Mouse (Mus musculus) adrenal gland, adult 2 months (tissue): ENCODE results near the gene Ppp1r18. TPM values are rescaled to one million over a fixed set of nuclear protein-coding genes. Genes with fewer than 3 reads are reported as not detected.

Experiments used
- DNase-seq: peaks from one replicate; pipeline ENCODE4 v3.0.0; 2021
- long read RNA-seq: library from polyadenylated mRNA; stranded (forward); transcript quantifications from one replicate; pipeline ENCODE4 v2.0.0, GENCODE M21; 2021
- polyA plus RNA-seq: library from polyadenylated mRNA; depleted of rRNA; stranded (reverse); fragments of >200 nt; gene quantifications from 2 replicates; pipeline ENCODE4 v1.2.3, GENCODE M21; 2012; rRNA removed
- total RNA-seq, 2 experiments: library from RNA; stranded (reverse); gene quantifications; 2 replicates each; pipeline ENCODE4 v1.2.3; 2021

Ppp1r18 gene
- total RNA-seq (10 to 100 TPM; 27.3 to 42.6 TPM), polyA plus RNA-seq (37.3 and 45.3 TPM in 2 replicates)
- long read RNA-seq, transcript Ppp1r18-205 (3 exons, 3,185 nt): major isoform, 18 of 24 reads
- long read RNA-seq, partial matches to known transcripts: 1 of 24 reads
- long read RNA-seq, other reads (novel, unspliced or antisense): 1 of 24 reads

DNA sequence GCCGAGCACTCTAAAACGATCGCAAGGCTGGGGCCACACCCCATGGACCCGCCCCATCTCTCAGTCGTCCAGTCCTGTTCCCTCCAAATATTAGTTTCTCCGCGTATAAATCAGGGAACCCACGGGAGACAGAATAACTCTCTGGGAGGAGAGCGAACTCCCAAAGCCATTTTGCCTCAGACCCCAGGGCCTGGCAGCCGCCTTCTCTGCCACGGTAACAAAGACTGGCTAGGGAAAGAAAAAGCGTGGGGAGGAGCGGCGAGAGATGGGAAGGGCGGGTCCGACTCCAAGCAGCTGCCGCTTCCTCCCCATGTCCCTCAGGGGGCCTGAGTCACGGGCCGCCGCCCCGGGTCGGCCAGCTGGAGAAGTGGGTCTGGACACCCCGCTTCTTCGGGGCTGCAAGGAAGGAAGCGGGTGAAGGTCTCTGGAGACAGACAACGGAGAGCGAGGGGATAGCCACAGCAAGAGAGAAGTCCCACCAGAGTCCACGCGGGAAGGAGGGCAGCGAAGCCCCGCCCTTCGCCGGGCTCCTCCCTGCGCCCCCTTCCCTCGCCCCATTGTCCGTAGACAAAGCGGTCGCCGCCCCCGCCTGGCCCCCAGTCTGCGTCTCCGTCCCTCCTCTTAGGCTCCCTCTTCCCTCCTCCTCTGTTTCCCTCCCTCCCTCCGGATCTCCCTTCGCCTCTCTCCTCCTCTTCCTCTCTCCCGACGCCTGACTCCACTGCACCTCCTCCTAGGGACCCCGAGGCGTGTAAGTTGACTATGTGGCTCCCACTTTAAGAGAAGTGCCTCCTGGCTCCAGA is at the start of gene Ppp1r18:
Ppp1r18 (plus strand) TSS at position 113 of the 800 bp plus-strand sequence.
- peak; percentile 85 for DNase-seq

DNA sequence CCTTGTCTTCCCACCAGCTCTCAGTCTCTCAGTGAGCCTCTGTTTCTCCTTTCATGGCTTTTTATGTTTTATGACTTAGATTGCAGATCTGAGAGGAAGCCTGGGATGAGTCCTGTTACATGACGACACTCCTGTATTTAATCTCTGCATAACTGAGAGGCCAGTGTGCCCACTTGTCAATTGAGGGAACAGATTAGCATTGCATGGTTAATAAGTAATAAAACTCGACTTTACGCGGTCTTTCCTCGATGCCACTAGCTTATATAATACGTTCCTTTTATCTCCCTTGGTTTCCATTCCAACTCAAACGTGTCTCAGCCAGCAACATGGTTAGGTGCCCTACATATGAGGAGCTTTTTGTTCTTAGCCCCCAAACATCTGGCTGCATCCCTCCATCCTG is 49.6 kb upstream of the Ppp1r18 start:
- no peak for DNase-seq

DNA sequence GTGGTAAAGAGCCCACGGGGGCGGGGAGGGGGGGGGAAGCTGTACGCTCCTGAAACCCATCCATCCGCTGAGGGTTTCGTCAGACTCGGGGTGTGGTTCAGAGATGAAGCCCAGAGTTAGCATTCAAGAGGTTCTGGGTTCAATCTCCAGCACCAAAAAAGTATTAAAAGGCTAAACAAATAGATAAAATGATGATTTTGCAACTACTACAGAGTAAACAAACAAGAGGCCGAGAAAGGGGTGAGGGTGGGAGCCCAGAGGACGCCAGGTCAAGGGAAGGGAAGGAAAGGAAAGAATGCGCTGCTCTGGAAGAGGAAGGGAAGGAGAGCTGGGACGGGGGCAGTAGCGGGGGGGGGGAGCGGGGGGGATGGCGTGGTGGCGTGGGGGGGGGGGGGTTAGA is 48.7 kb upstream of the Ppp1r18 start:
- DNase-seq: no peak

DNA sequence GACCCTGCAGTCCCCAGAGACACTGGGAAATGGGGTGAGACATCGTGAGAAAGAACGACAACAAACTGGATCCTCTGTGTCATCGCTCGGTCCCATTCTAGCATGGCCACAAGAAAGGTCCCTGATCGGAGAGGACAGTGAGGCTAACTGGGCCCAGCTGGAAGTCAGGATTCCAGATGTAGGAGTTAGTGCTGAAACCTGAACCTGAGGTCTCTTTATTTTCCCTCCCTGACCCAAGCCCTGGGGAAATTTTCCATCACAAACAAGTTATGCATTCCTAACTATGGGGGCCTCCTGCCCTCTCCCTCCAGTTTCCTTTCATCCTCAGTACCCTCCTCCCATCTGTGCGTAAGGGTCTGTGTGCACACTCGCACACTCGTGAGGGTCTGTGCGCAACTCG is 48.2 kb upstream of the Ppp1r18 start:
- no peak for DNase-seq

DNA sequence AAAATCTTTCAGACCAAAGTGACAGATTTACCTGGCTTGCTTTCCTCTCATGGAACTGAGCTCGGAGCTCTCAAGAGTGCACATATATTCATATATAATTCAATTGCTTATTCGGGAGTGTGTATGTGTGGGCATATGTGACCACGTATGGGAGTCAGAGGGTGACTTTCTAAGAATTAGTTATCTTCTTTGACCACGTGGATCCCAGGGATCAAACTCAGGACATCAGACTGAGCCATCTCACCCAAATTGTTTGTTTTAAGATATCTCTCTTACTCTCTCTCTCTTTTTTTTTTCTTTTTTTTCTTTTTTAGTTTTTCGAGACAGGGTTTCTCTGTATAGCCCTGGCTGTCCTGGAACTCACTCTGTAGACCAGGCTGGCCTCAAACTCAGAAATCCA is 45.3 kb upstream of the Ppp1r18 start:
- DNase-seq: no peak

DNA sequence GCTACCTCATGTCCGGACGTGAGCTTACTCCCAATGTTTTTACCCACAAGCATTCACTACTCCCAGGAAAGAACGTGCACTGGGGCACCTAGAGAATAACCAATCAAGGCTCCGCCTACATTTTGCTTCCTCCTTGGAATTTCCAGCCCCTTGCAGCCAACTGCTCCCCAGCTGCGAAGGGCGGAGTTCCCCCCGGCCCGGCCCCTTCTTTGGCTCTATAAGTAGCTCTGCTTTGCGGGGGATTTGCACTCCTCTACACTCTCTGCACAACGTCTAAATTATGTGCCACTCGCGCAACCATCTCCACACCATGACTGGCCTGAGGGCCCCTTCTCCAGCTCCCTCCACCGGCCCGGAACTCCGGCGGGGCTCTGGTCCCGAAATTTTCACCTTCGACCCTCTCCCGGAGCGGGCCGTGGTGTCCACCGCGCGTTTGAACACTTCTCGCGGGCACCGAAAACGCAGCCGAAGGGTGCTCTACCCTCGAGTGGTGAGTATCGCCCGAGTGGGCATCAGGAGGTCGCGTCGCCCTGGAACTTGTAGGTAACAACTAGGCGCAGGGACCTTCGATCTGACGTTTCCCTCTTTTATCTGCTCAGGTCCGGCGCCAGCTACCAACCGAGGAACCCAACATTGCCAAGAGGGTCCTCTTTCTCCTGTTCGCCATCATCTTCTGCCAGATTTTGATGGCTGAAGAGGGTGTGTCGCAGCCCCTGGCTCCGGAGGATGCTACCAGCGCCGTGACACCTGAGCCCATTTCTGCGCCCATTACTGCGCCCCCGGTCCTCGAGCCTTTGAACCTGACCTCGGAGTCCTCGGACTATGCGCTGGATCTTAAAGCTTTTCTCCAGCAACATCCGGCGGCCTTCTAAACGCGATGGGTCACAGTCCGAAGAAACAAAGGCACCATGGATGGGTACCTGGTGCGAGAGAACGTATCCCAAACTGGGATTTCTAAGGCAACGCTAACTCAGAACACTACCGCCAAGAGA is 43.7 kb upstream of the Ppp1r18 start, which contains the start of gene Ier3:
Ier3 (plus strand) TSS at position 246 of the 992 bp plus-strand sequence.
- DNase-seq: peak; percentile 91

DNA sequence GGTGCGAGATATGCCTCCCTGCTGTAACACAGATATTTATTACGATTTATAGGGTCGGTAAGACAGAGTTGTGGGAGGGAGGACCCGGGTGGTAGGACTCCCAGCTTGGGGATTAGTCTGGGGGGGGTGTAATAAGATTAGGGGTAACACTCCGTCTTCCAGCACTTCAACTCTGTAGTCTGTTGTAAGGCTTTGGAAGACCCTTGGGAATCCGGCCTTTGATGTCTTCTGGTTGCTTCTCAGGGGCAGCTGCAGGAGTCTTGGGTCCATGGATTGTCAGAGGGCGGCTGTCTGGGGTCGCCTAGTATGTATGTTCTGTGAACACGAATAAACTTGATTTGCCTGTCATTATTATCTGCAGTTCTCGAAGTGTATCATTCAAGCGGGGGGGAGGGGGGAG is 42.8 kb upstream of the Ppp1r18 start:
- DNase-seq: no peak

DNA sequence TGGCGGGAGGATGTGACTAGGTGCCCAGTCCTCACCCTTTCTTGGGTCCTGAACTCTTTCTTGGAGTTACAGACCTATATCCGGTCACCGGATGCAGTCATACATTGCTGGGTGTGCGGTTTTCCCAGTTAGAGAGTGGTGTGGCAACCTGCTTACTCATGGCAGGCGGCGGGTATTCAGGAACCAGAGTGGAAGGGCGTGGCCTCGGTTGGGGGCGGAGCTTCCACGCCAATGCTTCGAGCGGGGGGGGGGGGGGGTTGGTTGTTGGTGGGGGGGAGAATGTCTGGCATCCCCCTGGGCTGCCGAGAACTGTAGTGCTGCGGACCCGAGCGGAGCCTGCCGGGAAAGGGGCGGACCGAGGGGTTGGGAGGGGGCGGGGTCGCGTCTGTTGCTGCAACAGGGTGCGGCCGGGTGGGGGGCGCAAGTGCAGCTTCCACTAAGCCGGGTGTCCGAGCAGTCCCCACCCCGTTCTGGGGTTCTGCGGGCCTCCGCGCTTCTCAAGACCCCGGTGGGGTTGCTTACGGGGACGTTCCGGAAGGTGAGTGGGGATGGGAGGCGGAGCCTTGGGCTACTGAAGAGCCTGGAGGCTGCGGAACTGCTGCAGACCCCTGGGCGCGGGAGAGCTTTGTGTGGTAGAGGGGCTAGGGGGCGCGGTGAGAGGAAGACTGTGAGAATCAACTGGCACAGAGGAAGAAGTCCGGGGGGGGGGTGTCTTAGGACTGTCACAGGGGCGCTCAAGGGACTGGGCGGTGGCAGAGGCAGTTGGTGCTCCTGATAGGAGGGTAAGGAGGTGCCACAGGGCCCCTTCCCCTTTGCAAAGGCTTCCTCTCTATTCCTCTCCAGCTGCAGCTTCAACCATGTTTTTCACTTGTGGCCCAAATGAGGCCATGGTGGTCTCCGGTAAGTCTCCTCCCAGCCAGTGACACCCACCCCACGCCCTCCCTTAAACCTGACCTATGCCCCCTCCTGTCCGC is 42.1 kb upstream of the Ppp1r18 start, which contains the start of gene Flot1:
Flot1 (plus strand) TSS at position 267 of the 974 bp plus-strand sequence.
- peak; percentile 91 for DNase-seq

DNA sequence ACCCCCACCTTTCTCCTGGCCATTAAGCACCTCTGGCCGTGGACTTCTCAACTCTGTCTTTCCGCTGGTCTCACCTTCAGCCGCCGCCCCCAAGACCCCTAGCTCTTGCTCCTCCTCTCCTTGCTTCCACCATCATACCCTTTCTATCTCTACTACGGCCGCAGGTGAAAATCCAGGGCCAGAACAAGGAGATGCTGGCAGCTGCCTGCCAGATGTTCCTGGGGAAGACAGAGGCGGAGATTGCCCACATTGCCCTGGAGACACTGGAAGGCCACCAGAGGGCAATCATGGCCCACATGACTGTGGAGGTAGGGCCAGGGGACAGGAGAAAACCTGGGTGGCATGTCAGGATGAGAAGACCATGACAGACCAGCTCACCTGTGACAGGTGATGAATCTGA is 41.0 kb upstream of the Ppp1r18 start:
- peak; percentile 55 for DNase-seq

DNA sequence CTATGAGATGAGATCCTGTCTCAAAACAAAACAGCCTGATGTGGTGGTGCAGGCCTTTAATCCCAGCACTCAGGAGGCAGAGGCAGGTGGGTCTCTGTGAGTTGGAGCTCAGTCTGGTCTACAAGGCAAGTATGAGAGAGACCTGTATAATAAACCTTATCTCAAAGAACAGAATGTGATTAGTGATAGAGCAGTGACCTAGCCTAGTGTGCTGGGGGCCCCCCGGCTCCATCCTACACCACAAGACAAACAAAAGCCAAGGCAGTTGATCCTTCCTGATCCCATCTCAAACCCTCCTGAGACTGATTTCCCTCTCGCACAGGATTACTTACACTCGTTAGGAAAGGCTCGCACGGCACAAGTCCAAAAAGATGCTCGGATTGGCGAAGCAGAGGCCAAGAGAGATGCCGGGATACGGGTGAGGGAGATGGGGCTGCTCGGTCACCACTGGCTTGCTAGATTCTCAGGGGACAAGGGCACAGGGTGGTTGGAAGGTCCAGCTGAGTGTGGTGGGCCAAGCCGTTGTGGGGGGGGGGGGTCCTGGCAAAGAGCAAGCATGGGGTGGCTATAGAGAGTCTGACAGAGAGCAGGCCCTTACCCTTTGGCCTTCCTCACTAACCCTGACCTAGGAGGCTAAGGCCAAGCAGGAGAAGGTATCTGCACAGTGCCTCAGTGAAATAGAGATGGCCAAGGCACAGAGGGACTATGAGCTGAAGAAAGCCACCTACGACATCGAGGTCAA is 40.1 kb upstream of the Ppp1r18 start:
- DNase-seq: no peak

DNA sequence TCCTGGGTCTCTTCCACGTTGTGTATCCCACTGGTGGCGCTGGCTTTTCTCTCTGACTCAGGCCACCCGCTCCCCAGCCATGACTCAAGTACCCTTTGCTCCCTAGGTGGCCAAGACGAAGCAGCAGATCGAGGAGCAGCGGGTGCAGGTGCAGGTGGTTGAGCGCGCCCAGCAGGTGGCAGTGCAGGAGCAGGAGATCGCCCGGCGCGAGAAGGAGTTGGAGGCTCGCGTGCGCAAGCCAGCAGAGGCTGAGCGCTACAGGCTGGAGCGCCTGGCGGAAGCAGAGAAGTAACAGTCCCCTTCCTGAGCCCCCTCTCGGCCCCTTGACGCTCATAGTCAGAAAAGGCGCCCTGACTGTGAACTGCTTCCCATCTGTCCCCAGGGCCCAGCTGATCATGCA is 35.7 kb upstream of the Ppp1r18 start:
- DNase-seq: peak; percentile 92

DNA sequence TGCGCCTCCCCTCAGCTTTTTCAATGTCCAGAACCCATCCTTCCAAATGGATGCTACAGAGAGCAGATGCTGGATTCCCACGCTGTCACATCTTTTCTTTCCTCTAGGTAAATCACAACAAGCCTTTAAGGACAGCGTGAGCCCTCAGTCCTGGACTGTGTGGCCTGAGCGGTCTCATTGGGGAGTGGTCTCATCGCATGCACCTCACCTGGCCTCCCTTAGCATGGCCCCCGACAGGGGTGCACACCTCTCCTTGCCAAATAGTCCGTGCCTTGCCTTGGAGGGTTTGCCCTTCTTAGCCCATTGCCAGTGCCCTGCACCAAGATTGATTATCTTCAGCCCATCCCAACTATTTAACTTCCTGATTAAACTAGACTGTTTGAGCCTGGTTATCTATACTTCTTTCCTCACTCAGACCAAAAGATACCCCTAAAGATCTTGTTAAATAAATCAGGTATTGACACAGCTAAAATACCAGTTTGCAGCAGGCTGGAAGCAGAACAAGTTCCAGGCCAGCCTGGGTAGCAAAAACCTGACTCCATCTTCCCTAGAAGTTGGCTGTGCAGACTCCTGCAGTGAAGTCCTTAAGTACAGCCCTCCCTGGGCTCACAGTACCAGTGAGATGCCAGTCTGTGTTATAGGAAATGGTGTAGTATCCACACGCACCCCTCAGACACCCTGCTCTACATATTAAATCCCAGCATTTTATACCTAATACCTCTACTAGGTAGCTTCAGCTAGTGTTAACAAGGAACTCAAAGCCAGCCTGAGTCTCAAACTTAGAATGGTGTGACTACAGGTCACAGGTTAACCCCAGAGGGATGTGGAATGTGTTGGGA is 32.8 kb upstream of the Ppp1r18 start:
- no peak for DNase-seq

DNA sequence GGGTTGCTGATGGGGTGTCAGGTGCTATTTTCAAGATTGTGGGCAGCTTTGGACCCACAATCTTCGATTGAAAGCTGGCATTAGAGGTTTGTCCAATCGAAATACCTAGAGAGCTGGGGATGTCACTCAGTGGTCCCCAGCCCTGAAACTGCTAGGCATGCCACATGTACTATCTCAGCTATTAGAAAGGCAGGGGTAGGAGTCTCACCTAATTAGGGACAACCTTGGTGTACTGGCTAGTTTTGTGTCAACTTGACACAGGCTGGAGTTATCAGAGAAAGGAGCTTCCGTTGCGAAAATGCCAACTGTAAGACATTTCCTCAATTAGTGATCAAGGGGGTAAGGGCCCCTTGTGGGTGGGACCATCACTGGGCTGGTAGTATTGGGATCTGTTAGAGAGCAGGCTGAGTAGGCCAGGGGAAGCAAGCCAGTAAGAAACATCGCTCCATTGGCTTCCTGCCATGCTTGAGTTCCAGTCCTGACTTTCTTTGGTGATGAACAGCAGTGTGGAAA is 32.1 kb upstream of the Ppp1r18 start:
- DNase-seq: no peak

DNA sequence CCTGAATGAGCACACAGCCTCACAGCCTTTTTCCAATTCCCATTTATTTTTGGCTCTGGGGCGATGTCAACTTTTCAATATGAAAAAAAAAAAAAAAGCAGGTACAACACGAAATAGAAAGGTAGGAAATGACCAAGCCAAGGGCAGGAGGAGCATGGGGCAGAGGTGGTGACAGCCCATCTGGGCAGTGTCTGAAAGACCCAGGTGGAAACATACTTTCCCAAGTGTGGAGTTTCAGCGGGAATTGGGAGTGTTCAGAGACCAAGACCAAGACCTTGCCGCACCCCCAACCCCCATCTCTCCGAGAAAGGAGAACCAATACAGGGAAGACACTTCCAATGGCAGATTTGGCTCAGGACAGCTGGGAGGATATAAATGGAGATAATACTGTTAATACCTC is 31.5 kb upstream of the Ppp1r18 start:
- DNase-seq: no peak

DNA sequence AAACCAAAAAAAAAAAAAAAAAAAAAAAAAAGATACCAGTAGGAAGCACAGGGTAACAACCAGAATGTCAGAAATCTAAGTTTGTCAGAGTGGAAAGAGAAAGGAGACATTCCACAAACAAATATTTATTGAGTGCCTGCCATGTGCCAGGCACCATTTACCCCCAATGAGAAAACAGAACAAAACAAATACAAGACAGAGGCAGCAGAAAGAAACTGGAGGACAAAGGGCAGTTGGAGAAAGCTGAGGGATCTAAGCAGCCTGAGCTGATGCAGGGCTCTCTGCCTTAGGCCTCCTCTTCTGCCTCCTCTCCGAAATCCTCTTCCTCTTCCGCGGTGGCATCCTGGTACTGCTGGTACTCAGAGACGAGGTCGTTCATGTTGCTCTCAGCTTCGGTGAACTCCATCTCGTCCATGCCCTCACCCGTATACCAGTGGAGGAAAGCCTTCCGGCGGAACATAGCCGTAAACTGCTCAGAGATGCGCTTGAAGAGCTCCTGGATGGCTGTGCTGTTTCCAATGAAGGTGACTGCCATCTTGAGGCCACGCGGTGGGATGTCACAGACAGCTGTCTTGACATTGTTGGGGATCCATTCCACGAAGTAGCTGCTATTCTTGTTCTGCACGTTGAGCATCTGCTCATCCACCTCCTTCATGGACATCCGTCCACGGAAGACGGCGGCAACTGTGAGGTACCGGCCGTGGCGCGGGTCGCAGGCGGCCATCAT is 30.5 kb upstream of the Ppp1r18 start:
- DNase-seq: no peak

DNA sequence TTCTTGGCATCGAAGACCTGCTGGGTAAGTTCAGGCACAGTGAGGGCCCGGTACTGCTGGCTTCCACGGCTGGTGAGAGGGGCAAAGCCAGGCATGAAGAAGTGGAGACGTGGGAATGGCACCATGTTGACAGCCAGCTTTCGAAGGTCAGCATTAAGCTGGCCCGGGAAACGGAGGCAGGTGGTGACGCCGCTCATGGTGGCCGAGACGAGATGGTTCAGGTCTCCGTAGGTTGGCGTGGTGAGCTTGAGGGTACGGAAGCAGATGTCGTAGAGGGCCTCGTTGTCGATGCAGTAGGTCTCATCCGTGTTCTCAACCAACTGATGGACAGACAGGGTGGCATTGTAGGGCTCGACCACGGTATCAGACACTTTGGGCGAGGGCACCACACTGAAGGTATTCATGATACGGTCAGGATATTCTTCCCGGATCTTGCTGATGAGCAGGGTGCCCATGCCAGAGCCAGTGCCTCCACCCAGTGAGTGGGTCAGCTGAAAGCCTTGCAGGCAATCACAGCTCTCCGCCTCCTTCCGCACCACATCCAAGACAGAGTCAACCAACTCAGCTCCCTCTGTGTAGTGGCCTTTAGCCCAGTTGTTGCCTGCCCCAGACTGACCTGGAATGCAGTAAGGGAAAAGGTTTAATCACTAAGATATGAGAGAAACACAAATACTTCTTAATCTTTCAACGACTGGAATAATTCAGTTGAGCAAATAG is 29.8 kb upstream of the Ppp1r18 start:
- DNase-seq: no peak

DNA sequence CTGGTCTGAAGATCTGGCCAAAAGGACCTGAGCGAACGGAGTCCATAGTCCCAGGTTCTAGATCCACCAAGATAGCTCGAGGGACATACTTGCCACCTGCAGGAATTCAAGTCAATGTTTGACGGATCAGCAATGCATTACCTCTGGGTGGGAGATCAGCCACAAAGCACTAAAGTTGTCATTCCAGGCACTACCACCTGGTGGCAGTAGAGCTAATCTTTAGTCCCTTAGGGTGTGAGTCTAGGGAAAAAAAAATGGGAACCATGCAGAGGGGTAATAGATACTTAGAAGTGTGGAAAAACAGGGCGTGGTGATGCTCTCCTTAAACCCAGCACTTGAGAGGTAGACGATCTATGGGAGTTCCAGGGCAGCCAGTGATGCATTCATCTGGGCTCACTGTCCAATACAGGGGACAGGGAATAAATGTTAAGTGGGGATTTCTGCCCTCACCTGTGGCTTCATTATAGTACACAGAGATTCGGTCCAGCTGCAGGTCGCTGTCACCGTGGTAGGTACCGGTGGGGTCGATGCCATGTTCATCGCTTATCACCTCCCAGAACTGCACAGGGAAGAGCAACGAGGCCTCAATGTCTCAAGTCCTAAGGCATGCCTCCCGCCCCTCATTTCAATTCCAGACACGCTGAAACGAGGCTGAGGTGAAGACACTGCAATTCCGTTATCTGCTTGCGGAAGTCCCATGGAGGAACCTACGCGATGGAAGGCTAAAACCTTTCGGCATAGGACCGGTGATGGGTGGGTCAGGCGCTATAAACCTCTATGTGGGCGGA is 29.0 kb upstream of the Ppp1r18 start:
- peak; percentile 81 for DNase-seq
